Mouse (Mus musculus): ENCODE data around the gene 2900026A02Rik. TPM values are rescaled to one million over a fixed set of nuclear protein-coding genes. Genes with fewer than 3 reads are reported as not detected.

2900026A02Rik gene
- total and polyA plus RNA-seq, 3 experiments: not detected

DNA sequence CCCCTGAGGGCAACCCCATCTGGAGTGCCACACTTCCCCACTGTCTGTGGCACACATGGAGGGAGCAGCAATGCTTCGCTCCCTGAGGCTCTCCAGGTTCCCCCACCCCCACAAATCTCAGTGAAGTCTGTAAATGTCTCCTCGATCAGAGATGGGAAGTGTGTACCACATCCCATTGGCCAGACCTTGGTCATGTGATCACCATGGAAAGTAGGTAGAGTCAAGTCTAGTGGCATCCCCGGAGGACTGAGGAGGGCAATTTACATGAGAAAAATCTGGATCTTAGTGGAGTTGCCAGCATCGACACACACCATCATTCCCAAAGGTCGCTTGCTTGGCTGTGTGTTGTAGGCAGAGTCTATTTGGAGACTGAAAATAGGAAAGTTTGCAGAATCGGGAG lies 182.4 kb downstream of the 2900026A02Rik start:
- no peak overlapping the region for H3K27ac ChIP-seq (ENCODE audit: control insufficient read depth, low read depth, low read length)
- H3K9ac ChIP-seq (ENCODE audit: control insufficient read depth, low read depth, low read length, poor library complexity, severe bottlenecking): no peak overlapping the region
- TF ChIP-seq HCFC1 (IDR thresholded peaks at IDR 0.05; ENCODE audit: low read depth, low read length) (no peak), POLR2AphosphoS5 (IDR thresholded peaks at IDR 0.05; ENCODE audit: borderline replicate concordance, low read depth, low read length) (no peak), MAZ (IDR thresholded peaks at IDR 0.05; ENCODE audit: low read depth, low read length) (no peak), ZC3H11A (IDR thresholded peaks at IDR 0.05; ENCODE audit: low read depth, low read length) (no peak), POLR2AphosphoS2 (IDR thresholded peaks at IDR 0.05; ENCODE audit: low read length) (no peak), MXI1 (IDR thresholded peaks at IDR 0.05; ENCODE audit: low read depth, low read length) (no peak), NRF1 (IDR thresholded peaks at IDR 0.05; ENCODE audit: insufficient read depth, low read depth, low read length, poor library complexity, severe bottlenecking) (no peak), EP300 (IDR thresholded peaks at IDR 0.05; ENCODE audit: low read depth in 1 of 2, low read length in 2 of 2) (no peak), SMC3 (IDR thresholded peaks at IDR 0.05; ENCODE audit: low read depth, low read length) (no peak), POLR2A (IDR thresholded peaks at IDR 0.05; ENCODE audit: control insufficient read depth in 1 of 2, insufficient read depth in 1 of 2, low read depth in 1 of 2, low read length in 2 of 2, poor library complexity in 1 of 2) (no peak), BHLHE40 (IDR thresholded peaks at IDR 0.05; ENCODE audit: borderline replicate concordance, low read depth, low read length) (no peak), GATA1 (IDR thresholded peaks at IDR 0.05; ENCODE audit: low read depth, low read length) (no peak), GABPA (IDR thresholded peaks at IDR 0.05; ENCODE audit: low read depth, low read length) (no peak), ELF1 (IDR thresholded peaks at IDR 0.05; ENCODE audit: low read depth, low read length) (no peak)
- H3K9me3 ChIP-seq (replicated peaks; ENCODE audit: insufficient read depth, low read length): no peaks in the 10 kb centered on the region; the same call in 1 of the 2 replicates
- no peaks in the 10 kb centered on the region for H3K27me3 ChIP-seq (ENCODE audit: control insufficient read depth in 1 of 2, insufficient read depth in 2 of 2, low read length in 2 of 2)
- H3K79me2 ChIP-seq (ENCODE audit: control insufficient read depth, insufficient read depth, low read length, poor library complexity): no peaks in the 10 kb centered on the region
- H3K4me1 ChIP-seq (ENCODE audit: control insufficient read depth in 1 of 2, insufficient read depth in 2 of 2, low read length in 2 of 2): no peaks in the 10 kb centered on the region
- H3K4me3 ChIP-seq (ENCODE audit: control insufficient read depth in 1 of 2, insufficient read depth in 1 of 2, low read depth in 2 of 2, low read length in 2 of 2): no peak overlapping the region
- no peaks in the 10 kb centered on the region for H3K36me3 ChIP-seq (ENCODE audit: control insufficient read depth in 1 of 2, insufficient read depth in 2 of 2, low read length in 2 of 2)
- DNase-seq (ENCODE audit: low read depth, low spot score): no peak

Other genes with a start within 250 kb of the 2900026A02Rik start
- 0.10 TPM in 1 of 2 replicates, not detected in the other for gene Grk3, start 205.4 kb downstream of the 2900026A02Rik start, total RNA-seq (2012; rRNA removed)
- not detected for gene Grk3, start 205.4 kb downstream of the 2900026A02Rik start, polyA plus RNA-seq (2012; ENCODE audit: insufficient read depth in 1 of 2, insufficient read length in 2 of 2, low read depth in 1 of 2, low replicate concordance in 2 of 2, missing spikeins in 1 of 2)
- not detected in 2 replicates for gene Crybb2, start 151.1 kb downstream of the 2900026A02Rik start, total RNA-seq (2012; rRNA removed)
- not detected for gene Crybb2, start 151.1 kb downstream of the 2900026A02Rik start, polyA plus RNA-seq (2012; ENCODE audit: insufficient read depth in 1 of 2, insufficient read length in 2 of 2, low read depth in 1 of 2, low replicate concordance in 2 of 2, missing spikeins in 1 of 2)
- gene Crybb3, start 139.7 kb downstream of the 2900026A02Rik start, total RNA-seq (2012; rRNA removed): not detected in 2 replicates
- not detected for gene Crybb3, start 139.7 kb downstream of the 2900026A02Rik start, polyA plus RNA-seq (2012; ENCODE audit: insufficient read depth in 1 of 2, insufficient read length in 2 of 2, low read depth in 1 of 2, low replicate concordance in 2 of 2, missing spikeins in 1 of 2)
- gene Tmem211, start 5.7 kb upstream of the 2900026A02Rik start, total RNA-seq (2012; rRNA removed): not detected in 2 replicates
- gene Tmem211, start 5.7 kb upstream of the 2900026A02Rik start, polyA plus RNA-seq (2012; ENCODE audit: insufficient read depth in 1 of 2, insufficient read length in 2 of 2, low read depth in 1 of 2, low replicate concordance in 2 of 2, missing spikeins in 1 of 2): not detected
- gene Sgsm1, start 89.5 kb upstream of the 2900026A02Rik start, total RNA-seq (2012; rRNA removed): not detected in 2 replicates
- gene Sgsm1, start 89.5 kb upstream of the 2900026A02Rik start, polyA plus RNA-seq (2012; ENCODE audit: insufficient read depth in 1 of 2, insufficient read length in 2 of 2, low read depth in 1 of 2, low replicate concordance in 2 of 2, missing spikeins in 1 of 2): not detected
- not detected in 2 replicates for gene Aym1, start 136.1 kb upstream of the 2900026A02Rik start, total RNA-seq (2012; rRNA removed)
- not detected for gene Aym1, start 136.1 kb upstream of the 2900026A02Rik start, polyA plus RNA-seq (2012; ENCODE audit: insufficient read depth in 1 of 2, insufficient read length in 2 of 2, low read depth in 1 of 2, low replicate concordance in 2 of 2, missing spikeins in 1 of 2)